Comparison of ENCODE assay signal across 8 mouse cellular contexts in genomic region chr5:108677605-108678295, GRCm38 (mm10). TPM values are rescaled to one million over a fixed set of nuclear protein-coding genes. Genes with fewer than 3 reads are reported as not detected.
DNase-seq lines count a peak whose midpoint lies in the region; ATAC-seq and TF ChIP-seq lines count a peak whose summit lies in the region.

No protein-coding gene starts in this region.

- H3K27ac ChIP-seq in heart, embryonic 12.5 days (ENCODE audit: poor library complexity, severe bottlenecking) = peak overlapping the region; percentile 70
- H3K27ac ChIP-seq in liver, adult 2 months (replicated peaks; ENCODE audit: insufficient read depth, low read depth, low read length) = no peak overlapping the region
- peak overlapping the region; percentile 72 for H3K27ac ChIP-seq in neural tube, embryonic 14.5 days (ENCODE audit: low read depth, low read length)

- no peaks in the 10 kb centered on the region for H3K9me3 ChIP-seq in heart, embryonic 12.5 days (replicated peaks)
- H3K9me3 ChIP-seq in neural tube, embryonic 14.5 days (ENCODE audit: control insufficient read depth, low read length) = no peaks in the 10 kb centered on the region

- TF ChIP-seq CTCF in liver, adult 2 months (IDR thresholded peaks at IDR 0.05; ENCODE audit: low read depth, low read length) = no peak

- H3K27me3 ChIP-seq in heart, embryonic 12.5 days (replicated peaks) = no peaks in the 10 kb centered on the region
- no peaks in the 10 kb centered on the region for H3K27me3 ChIP-seq in liver, adult 2 months (ENCODE audit: control insufficient read depth, insufficient read depth, low read length)
- H3K27me3 ChIP-seq in neural tube, embryonic 14.5 days (ENCODE audit: control insufficient read depth, insufficient read depth, low read length) = no peaks in the 10 kb centered on the region

- H3K79me2 ChIP-seq in liver, adult 2 months (ENCODE audit: control insufficient read depth, insufficient read depth, low read length) = peaks cover 12% of the 10 kb centered on the region; the same call in 1 of the 2 replicates

- ATAC-seq in heart, embryonic 12.5 days (ENCODE audit: insufficient number of reproducible peaks, low FRiP score) = peak; percentile 83
- ATAC-seq in neural tube, embryonic 14.5 days (ENCODE audit: low read depth) = peak; percentile 92

- peaks cover 14% of the 10 kb centered on the region for H3K36me3 ChIP-seq in heart, embryonic 12.5 days
- H3K36me3 ChIP-seq in liver, adult 2 months (ENCODE audit: control insufficient read depth, insufficient read depth, low read length) = no peaks in the 10 kb centered on the region; the same call in 1 of the 2 replicates
- no peaks in the 10 kb centered on the region for H3K36me3 ChIP-seq in neural tube, embryonic 14.5 days (ENCODE audit: control insufficient read depth, insufficient read depth, low read length)

- H3K9ac ChIP-seq in heart, embryonic 12.5 days = peak overlapping the region; percentile 72
- H3K9ac ChIP-seq in liver, adult 2 months (ENCODE audit: low read depth, low read length) = 0 out of 2 replicates have a peak overlapping the region, but pooled peaks have one; percentile 2
- H3K9ac ChIP-seq in neural tube, embryonic 14.5 days (replicated peaks; ENCODE audit: low read depth, low read length) = peak overlapping the region; percentile 35

- DNase-seq in heart, adult 11 months = peak; percentile 95
- no peak for DNase-seq in heart, adult 8-10 months (ENCODE audit: low spot score)
- peak; percentile 85 for DNase-seq in embryo, embryonic 10.5 days (ENCODE audit: low spot score)
- peak; percentile 65 for DNase-seq in kidney, postnatal 14 days
- no peak for DNase-seq in liver, adult 2 months (ENCODE audit: extremely low read depth, low read depth, low spot score)
- DNase-seq in thymus, postnatal 36 days = no peak

- no peak for TF ChIP-seq POLR2A in liver, adult 2 months (IDR thresholded peaks at IDR 0.05; ENCODE audit: extremely low read depth, insufficient read depth, low read length)

- H3K4me2 ChIP-seq in heart, embryonic 12.5 days = peak overlapping the region; percentile 89
- H3K4me2 ChIP-seq in neural tube, embryonic 14.5 days (ENCODE audit: low read depth, low read length) = peak overlapping the region; percentile 46

- H3K4me3 ChIP-seq in heart, embryonic 12.5 days = peak overlapping the region; percentile 48
- H3K4me3 ChIP-seq in liver, adult 2 months (ENCODE audit: insufficient read depth, low read depth, low read length) = 0 out of 2 replicates have a peak overlapping the region, but pooled peaks have one; percentile 3
- peak overlapping the region; percentile 23 for H3K4me3 ChIP-seq in neural tube, embryonic 14.5 days (ENCODE audit: low read depth, low read length)

- WGBS in heart, embryonic 12.5 days = 4% methylated on average over 25 of the region's 25 CpGs
- 56% methylated on average over 25 of the region's 25 CpGs for WGBS in liver, adult 2 months
- WGBS in neural tube, embryonic 14.5 days = 4% methylated on average over 25 of the region's 25 CpGs

- peaks cover 18% of the 10 kb centered on the region for H3K4me1 ChIP-seq in heart, embryonic 12.5 days (replicated peaks)
- peaks cover 14% of the 10 kb centered on the region for H3K4me1 ChIP-seq in liver, adult 2 months (ENCODE audit: control insufficient read depth, insufficient read depth, low read length)
- peaks cover 3% of the 10 kb centered on the region; the same call in 1 of the 2 replicates for H3K4me1 ChIP-seq in neural tube, embryonic 14.5 days (ENCODE audit: control insufficient read depth, insufficient read depth, low read length)

RNA-seq across cellular contexts. Expression of gene Slc26a1, which starts 2.4 kb away (rescaled TPM):
- under 1 TPM in 1 of 4 experiments, not detected in 3; 0.06 TPM for total RNA-seq in heart, adult 8-10 months (2022)
- 0.54 and 1.0 TPM in 2 replicates for polyA plus RNA-seq in heart, embryonic 12.5 days (2016; fragmentation: Nextera tagmentation; extraction: Ambion mirVana)
- total RNA-seq in liver, adult 2 months (2014; rRNA removed) = 121 and 190 TPM in 2 replicates
- 261 and 264 TPM in 2 replicates for polyA plus RNA-seq in liver, adult 2 months (2012; rRNA removed)
- polyA plus RNA-seq in neural tube, embryonic 14.5 days (2014; fragmentation: Nextera tagmentation; extraction: Ambion mirVana) = 2.6 and 3.3 TPM in 2 replicates

RNA-seq across cellular contexts. Expression of gene Dgkq, which starts 8.3 kb away (rescaled TPM):
- 1 to 10 TPM; 5.1 to 8.9 (median 6.1) TPM for total RNA-seq in heart, adult 8-10 months (2022)
- 8.4 and 9.4 TPM in 2 replicates for polyA plus RNA-seq in heart, embryonic 12.5 days (2016; fragmentation: Nextera tagmentation; extraction: Ambion mirVana)
- 14.0 and 16.3 TPM in 2 replicates for total RNA-seq in liver, adult 2 months (2014; rRNA removed)
- polyA plus RNA-seq in liver, adult 2 months (2012; rRNA removed) = 19.5 and 28.2 TPM in 2 replicates
- 25.5 and 28.7 TPM in 2 replicates for polyA plus RNA-seq in neural tube, embryonic 14.5 days (2014; fragmentation: Nextera tagmentation; extraction: Ambion mirVana)

RNA-seq across cellular contexts. Expression of gene Fgfrl1, which starts 14.4 kb away (rescaled TPM):
- total RNA-seq in heart, adult 8-10 months (2022) = 10 to 100 TPM; 22.5 to 30.0 (median 26.3) TPM
- 39.1 and 40.1 TPM in 2 replicates for polyA plus RNA-seq in heart, embryonic 12.5 days (2016; fragmentation: Nextera tagmentation; extraction: Ambion mirVana)
- total RNA-seq in liver, adult 2 months (2014; rRNA removed) = 20.2 and 22.7 TPM in 2 replicates
- 42.3 and 49.9 TPM in 2 replicates for polyA plus RNA-seq in liver, adult 2 months (2012; rRNA removed)
- polyA plus RNA-seq in neural tube, embryonic 14.5 days (2014; fragmentation: Nextera tagmentation; extraction: Ambion mirVana) = 6.5 and 7.0 TPM in 2 replicates

RNA-seq across cellular contexts. Expression of gene Idua, which starts 17.6 kb away (rescaled TPM):
- total RNA-seq in heart, adult 8-10 months (2022) = 10 to 100 TPM; 17.9 to 27.3 (median 21.1) TPM
- polyA plus RNA-seq in heart, embryonic 12.5 days (2016; fragmentation: Nextera tagmentation; extraction: Ambion mirVana) = 16.5 and 17.8 TPM in 2 replicates
- 2.1 and 2.6 TPM in 2 replicates for total RNA-seq in liver, adult 2 months (2014; rRNA removed)
- 4.3 and 7.3 TPM in 2 replicates for polyA plus RNA-seq in liver, adult 2 months (2012; rRNA removed)
- polyA plus RNA-seq in neural tube, embryonic 14.5 days (2014; fragmentation: Nextera tagmentation; extraction: Ambion mirVana) = 11.7 and 12.2 TPM in 2 replicates

RNA-seq across cellular contexts. Expression of gene Tmem175, which starts 48.2 kb away (rescaled TPM):
- 10 to 100 TPM in 3 of 4 experiments, 1 to 10 TPM in 1; 9.9 to 11.5 (median 11.0) TPM for total RNA-seq in heart, adult 8-10 months (2022)
- polyA plus RNA-seq in heart, embryonic 12.5 days (2016; fragmentation: Nextera tagmentation; extraction: Ambion mirVana) = 18.5 and 18.6 TPM in 2 replicates
- 6.0 and 9.9 TPM in 2 replicates for total RNA-seq in liver, adult 2 months (2014; rRNA removed)
- 19.4 TPM in 2 replicates for polyA plus RNA-seq in liver, adult 2 months (2012; rRNA removed)
- 29.4 and 30.8 TPM in 2 replicates for polyA plus RNA-seq in neural tube, embryonic 14.5 days (2014; fragmentation: Nextera tagmentation; extraction: Ambion mirVana)

Comparison
In these comparisons a context has a peak if more than half of its experiments do, and no peak if none do; other contexts are left out.
1. DNase-seq: peak in heart, adult 11 months (single experiment), embryo, embryonic 10.5 days (single experiment) and kidney, postnatal 14 days (single experiment); none in heart, adult 8-10 months (single experiment), liver, adult 2 months (single experiment) and thymus, postnatal 36 days (0 of 2).
2. H3K9ac ChIP-seq: peak in every context shown above with its lines; median percentile 72 in heart, embryonic 12.5 days; 35 in neural tube, embryonic 14.5 days; 2 in liver, adult 2 months.
3. RNA of gene Slc26a1, which starts 2.4 kb away (polyA plus RNA-seq): 261 to 264 TPM in liver, adult 2 months; 2.6 to 3.3 TPM in neural tube, embryonic 14.5 days and 0.54 to 1.0 TPM in heart, embryonic 12.5 days; every median in the first group is over 10 times any median in the second.
4. Peak in every context shown above with its lines, with median percentiles within 50 percentile points of each other: H3K4me3 ChIP-seq.